Mouse (Mus musculus): ENCODE measurements around the gene Vmn2r52. TPM values are rescaled to one million over a fixed set of nuclear protein-coding genes. Genes with fewer than 3 reads are reported as not detected.

Gene Vmn2r52
- polyA plus RNA-seq (2012; rRNA removed; ENCODE audit: low replicate concordance) = not detected in 2 replicates

GRCm38 (mm10) chr7:10176473-10176872 is at the start of gene Vmn2r52:
TSS of gene Vmn2r52 (minus strand) at chr7:10176573.

GRCm38 (mm10) chr7:10105641-10106040 is 70.7 kb downstream of the Vmn2r52 start, which contains the start of gene Vmn2r51:
TSS of gene Vmn2r51 (minus strand) at chr7:10105741.

Other genes starting within 250 kb of the Vmn2r52 start
- not detected in 2 replicates for gene Vmn2r48, start 223.0 kb downstream of the Vmn2r52 start, polyA plus RNA-seq (2012; rRNA removed; ENCODE audit: low replicate concordance)
- not detected in 2 replicates for gene Vmn2r49, start 184.3 kb downstream of the Vmn2r52 start, polyA plus RNA-seq (2012; rRNA removed; ENCODE audit: low replicate concordance)
- gene Vmn2r50, start 123.3 kb downstream of the Vmn2r52 start, polyA plus RNA-seq (2012; rRNA removed; ENCODE audit: low replicate concordance) = not detected in 2 replicates
- gene Vmn2r51, start 70.8 kb downstream of the Vmn2r52 start, polyA plus RNA-seq (2012; rRNA removed; ENCODE audit: low replicate concordance) = not detected in 2 replicates
- not detected in 2 replicates for gene Vmn1r66, start 101.4 kb upstream of the Vmn2r52 start, polyA plus RNA-seq (2012; rRNA removed; ENCODE audit: low replicate concordance)